Mouse (Mus musculus) embryonic fibroblast, embryonic 13.5 days (primary cell): ENCODE results near the gene Itpk1.

Source experiments
- CTCF ChIP-seq: IDR thresholded peaks from 2 replicates; pipeline ENCODE4 v1.5.1; 2011; ENCODE audit warnings: mild to moderate bottlenecking, control low read depth, low read length, moderate library complexity, borderline replicate concordance; ENCODE audit not compliant: insufficient read depth
- POLR2A ChIP-seq: IDR thresholded peaks from 2 replicates; pipeline ENCODE4 v1.6.1; 2011; ENCODE audit warnings: low read depth, mild to moderate bottlenecking, control low read depth, low read length, moderate library complexity

DNA sequence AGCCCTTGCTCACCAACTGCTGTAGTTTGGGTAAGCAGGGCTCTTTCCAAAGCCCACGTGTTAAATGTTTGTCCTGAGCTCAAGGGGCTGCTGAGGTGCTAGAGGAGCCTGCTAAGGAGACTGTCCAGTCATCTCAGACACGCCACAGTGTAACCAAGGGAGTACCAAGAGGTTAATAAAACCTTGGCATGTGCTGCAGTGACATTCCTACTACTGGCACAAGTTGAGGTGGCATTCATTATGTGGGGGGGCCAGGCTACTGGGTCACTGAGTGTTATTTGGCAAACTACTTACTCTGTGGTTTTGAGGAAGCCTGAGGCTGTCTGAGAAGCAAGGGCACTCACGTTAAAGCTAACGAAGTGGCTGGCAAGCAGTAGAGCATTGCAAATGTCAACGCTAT is 134.0 kb downstream of the Itpk1 start:
- no peak for TF ChIP-seq CTCF
- TF ChIP-seq POLR2A, result no peak
